Mouse (Mus musculus): Measurements from ENCODE around the gene Fam104a.

Fam104a gene

GRCm38 (mm10) chr11:113699643-113700042, 15.7 kb upstream of the Fam104a start:
- no peak for DNase-seq

GRCm38 (mm10) chr11:113698013-113698545, 14.1 kb upstream of the Fam104a start:
- DNase-seq, result no peak

- DNase-seq, result no peak
Measured at GRCm38 (mm10) chr11:113697571-113697970, 13.6 kb upstream of the Fam104a start.

DNA sequence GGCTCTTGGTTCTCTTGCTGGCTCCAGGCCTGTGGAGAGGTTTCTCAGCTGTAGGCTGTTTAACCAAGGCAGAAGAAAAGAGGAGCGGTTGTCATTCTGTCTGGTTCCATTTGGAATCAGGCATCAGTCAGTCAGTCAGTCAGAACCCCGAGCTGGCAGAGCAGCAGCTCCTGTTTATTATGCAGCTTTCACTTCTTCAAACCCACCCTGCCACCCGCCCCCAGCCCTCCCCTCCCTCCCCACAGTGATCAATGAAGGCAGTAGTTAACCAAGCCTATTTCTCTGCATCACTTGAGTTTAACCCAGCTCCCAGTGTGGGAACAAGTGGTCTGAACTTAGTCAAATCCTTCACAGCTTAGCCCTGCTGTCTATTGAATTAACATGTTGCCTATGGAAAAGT, 7.9 kb upstream of the Fam104a start:
- DNase-seq, result no peak

DNA sequence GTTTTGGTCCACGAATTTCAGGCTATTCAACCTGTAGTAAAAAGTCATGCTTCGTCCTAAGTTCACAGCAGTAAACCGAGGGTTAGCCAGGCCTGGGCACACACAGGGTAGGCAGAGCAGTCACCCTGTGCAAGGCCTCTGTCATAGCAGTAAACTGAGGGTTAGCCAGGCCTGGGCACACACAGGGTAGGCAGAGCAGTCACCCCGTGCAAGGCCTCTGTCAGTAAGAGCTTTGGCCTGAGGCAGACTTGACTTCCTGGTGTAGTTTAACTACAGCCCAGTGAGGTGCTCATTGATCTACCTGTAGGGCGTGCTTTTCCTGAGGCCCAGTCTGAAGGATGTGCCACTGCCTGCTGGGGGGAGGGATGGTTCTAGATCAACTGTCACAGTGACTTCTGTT, 7.4 kb upstream of the Fam104a start:
- DNase-seq, result no peak

- DNase-seq, result peak; percentile 59
Measured at GRCm38 (mm10) chr11:113690506-113690905, 6.6 kb upstream of the Fam104a start.

GRCm38 (mm10) chr11:113687031-113687430, 3.1 kb upstream of the Fam104a start:
- no peak for DNase-seq

DNA sequence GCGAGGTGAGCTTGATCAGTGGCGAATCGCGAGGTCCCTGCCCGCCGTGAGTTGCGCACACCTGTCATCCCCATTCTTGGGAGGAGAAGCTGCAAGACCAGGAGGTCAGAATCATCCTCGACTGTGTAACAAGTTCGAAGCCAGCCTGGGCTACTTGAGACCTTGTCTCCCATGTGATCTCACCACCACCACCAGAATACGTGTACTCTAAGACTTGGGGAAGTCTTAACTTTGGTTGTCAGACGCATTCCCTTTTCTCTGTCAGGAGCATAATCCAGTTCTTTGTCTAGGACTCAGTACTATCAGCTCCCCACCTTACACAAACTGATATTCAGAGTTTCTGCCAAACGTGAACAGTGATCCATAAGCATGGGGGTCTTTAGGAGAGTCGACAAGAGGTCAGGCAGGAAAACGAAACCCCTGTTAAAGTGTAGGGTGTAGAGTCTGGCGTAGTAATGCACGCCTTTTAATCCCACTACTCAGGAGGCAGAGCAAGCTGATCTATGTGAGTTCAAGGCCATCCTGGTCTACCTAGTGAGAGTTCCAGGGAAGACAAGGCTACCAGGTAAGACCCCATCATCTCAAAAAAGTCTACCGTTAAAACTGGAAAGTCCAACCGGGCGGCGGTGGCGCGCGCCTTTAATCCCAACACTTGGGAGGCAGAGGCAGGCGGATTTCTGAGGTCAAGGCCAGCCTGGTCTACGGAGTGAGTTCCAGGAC, 912 bp upstream of the Fam104a start:
- DNase-seq, result no peak

DNA sequence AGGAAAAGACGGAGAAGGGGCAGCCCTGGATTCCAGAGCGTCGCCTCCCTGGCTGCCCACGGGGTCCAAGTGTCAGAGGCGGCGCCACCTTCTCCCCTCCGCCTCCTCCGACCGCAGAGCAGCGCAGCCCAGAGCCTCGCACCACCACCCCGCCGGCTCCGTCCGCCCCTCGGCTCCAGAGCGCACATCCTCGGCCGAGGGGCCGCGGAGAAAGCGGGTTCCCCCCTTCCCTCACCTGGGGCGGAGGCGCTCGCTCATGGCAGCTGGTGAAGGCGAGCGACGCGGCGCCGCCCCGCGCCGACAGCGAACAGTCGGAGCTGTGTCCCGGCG, 363 bp downstream of the Fam104a start:
- no peak for DNase-seq

- peak; percentile 40 for DNase-seq
Measured at GRCm38 (mm10) chr11:113682897-113683626, 893 bp downstream of the Fam104a start.

DNA sequence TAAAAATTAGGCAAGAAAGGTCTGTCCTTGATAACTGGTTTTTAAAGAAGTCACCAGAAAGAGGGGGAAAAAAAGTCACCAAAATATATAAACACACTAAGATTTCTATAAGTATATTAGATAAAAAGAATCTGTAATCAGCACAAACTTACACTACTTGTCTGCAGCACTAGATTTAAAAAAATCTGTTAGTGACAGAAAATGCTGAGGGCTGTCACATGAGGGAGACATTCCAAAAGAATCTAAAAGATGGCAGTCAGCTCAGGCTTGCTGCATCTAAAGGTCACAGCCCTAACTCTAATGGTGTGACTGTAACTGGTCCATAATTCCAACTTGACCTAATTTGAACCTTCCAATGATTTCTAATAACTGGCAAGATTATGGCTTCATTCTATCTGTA, 2.0 kb downstream of the Fam104a start:
- no peak for DNase-seq

DNA sequence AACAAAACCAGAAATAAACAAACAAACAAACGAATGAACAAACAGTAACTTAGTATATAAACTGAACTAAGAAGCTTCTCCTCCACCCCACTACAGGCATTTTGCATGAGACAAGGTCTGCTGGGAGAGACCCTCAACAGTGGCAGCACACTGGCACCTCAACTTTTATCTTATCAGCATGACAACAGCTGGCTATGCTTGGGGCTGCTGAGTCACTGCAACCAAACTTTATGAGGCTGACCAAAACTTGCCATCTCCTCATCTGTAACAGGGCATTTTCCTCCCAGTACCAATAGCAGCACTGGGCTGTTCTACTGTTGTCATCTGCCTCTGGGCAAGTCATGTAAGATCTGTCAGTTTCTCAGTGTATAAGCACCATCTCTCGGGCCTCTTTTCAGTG, 3.0 kb downstream of the Fam104a start:
- no peak for DNase-seq

- DNase-seq, result no peak
Measured at GRCm38 (mm10) chr11:113678373-113678772, 5.6 kb downstream of the Fam104a start.

DNA sequence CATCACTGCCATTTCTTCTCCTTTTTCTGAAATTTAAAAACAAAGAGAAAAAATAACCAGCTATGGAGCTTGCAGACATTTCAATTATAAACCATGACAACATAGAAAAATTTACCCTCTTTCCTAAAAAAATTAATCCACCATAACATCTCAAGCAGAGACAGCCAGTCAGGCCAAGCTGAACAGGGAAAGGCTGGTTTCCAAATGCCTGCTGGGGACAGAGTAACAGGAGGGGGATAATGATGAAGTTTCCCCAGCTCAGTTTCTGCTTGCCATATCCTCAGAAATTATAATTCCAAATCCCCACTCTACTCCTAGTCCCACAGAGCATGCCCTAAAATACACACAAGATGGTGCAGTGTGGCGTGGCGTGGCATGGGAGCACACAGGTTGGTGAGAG, 6.6 kb downstream of the Fam104a start:
- no peak for DNase-seq

GRCm38 (mm10) chr11:113676847-113677246, 7.1 kb downstream of the Fam104a start:
- DNase-seq, result no peak

DNA sequence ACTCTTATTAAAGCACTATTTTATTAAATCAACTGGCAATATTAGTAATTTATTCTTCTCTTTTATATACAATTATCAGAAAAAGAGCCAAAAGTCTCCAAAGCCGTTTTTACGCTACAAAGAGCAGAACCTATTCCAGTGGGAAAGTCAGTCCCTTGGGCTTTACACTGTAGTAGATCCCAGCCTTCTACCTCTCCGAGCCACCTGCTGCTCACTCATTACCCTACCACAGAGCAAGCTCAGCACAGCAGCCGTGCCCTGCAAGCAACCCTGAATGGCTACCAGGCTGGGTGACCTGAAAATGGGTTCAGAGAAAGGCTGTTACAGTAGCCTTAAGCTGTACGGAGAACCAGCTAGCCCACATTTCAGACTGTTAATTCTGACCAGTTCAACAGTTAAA, 9.4 kb downstream of the Fam104a start:
- no peak for DNase-seq

- peak; percentile 48 for DNase-seq
Measured at GRCm38 (mm10) chr11:113673614-113674013, 10.3 kb downstream of the Fam104a start.

DNA sequence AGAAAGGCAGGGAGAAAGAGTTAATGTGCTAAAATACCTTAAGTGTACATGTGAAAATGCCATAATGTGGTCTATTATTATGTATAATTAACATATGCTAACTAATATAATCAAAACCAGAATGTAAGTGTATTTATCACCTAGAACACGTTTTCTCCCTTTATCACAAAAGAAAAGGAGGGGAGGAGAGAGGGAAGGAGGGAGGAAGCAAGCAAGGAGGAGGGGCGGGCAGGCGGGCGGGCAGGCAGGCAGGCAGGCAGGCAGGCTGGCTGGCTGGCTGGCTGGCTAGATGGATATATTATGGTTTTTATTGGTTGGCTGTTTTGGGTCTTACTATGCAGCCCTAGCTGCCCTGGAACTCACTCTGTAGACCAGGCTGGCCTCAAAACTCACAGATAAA, 14.2 kb downstream of the Fam104a start:
- no peak for DNase-seq

DNA sequence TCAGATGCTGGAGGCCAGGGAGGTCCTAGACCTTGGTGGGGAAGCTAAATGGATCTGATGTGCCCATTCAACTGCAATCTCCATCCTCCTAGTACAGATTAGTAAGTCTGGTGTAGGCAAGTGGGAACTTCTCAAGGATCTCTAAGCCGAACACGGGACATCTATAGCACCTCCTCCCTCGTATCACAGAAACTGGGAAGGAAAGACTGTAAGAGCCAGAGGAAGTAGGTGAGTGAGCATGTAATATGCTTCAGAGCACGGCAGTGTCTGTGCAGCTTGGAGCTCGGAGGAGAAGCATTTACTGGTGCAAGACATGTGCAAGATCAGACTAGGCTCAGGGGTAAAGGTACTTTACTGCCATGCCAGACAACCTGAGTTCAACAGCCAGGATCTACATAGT, 15.1 kb downstream of the Fam104a start:
- DNase-seq, result no peak

- DNase-seq, result no peak
Measured at GRCm38 (mm10) chr11:113667704-113668103, 16.3 kb downstream of the Fam104a start.

DNA sequence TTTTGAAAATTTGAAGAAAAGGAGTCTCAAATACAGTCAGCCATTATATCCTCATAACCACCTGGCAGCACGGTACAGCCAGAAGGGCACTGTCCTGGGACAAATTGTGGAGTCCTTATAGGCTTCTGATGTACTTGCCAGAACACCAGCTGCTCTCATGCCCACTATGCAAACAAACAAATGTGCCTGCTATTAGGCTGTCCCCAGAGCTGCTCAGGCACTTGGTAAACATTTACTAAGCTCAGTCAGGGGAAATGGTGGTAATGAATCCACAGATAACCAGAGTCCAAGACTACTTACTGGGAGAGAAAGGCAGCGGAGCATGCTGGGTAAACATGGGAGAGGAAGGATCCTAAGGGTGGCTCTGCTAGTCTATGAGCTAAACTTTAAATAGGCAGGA, 16.8 kb downstream of the Fam104a start:
- no peak for DNase-seq

- DNase-seq, result no peak
Measured at GRCm38 (mm10) chr11:113666648-113667047, 17.3 kb downstream of the Fam104a start.

- DNase-seq, result no peak
Measured at GRCm38 (mm10) chr11:113666205-113666604, 17.8 kb downstream of the Fam104a start.

- no peak for DNase-seq
Measured at GRCm38 (mm10) chr11:113664279-113664678, 19.7 kb downstream of the Fam104a start.
